Mouse (Mus musculus) kidney, embryonic 14.5 days (tissue): ENCODE results near the gene Cxcr4. TPM values are rescaled to one million over a fixed set of nuclear protein-coding genes. Genes with fewer than 3 reads are reported as not detected.
A peak's percentile ranks its signal among the peaks of the same experiment; 100 is the strongest.

Source experiments
- ATAC-seq: fragments of 200-750 bp; cut with Nextera tagmentation; 2 replicates; pipeline ENCODE4 v1.8.0; 2017; ENCODE audit warnings: moderate number of reproducible peaks, mild to moderate bottlenecking, moderate TSS enrichment, moderate library complexity; ENCODE audit not compliant: low FRiP score, low TSS enrichment
- H3K27ac ChIP-seq: fragments of 300-500 bp; sonication (generic); 2 replicates; pipeline ENCODE4 v1.5.1; 2014; ENCODE audit warnings: low read depth, mild to moderate bottlenecking, low read length, moderate library complexity, mixed read lengths
- H3K27me3 ChIP-seq: fragments of 300-500 bp; sonication (generic); 2 replicates; pipeline ENCODE4 v1.6.1; 2014; ENCODE audit warnings: mild to moderate bottlenecking, low read length; ENCODE audit not compliant: control insufficient read depth, insufficient read depth
- H3K36me3 ChIP-seq: fragments of 300-500 bp; sonication (generic); 2 replicates; pipeline ENCODE4 v1.6.1; 2014; ENCODE audit warnings: low read length, mixed read lengths; ENCODE audit not compliant: control insufficient read depth, insufficient read depth
- H3K4me1 ChIP-seq: fragments of 300-500 bp; sonication (generic); 2 replicates; pipeline ENCODE4 v1.6.1; 2014; ENCODE audit warnings: low read length, mixed read lengths; ENCODE audit not compliant: control insufficient read depth, insufficient read depth
- H3K4me2 ChIP-seq: fragments of 300-500 bp; sonication (generic); replicated peaks from 2 replicates; pipeline ENCODE4 v1.6.1; 2014; ENCODE audit warnings: low read depth, mild to moderate bottlenecking, low read length
- H3K4me3 ChIP-seq: fragments of 300-500 bp; sonication (generic); 2 replicates; pipeline ENCODE4 v1.5.1; 2014; ENCODE audit warnings: mild to moderate bottlenecking, low read length
- H3K9ac ChIP-seq: fragments of 300-500 bp; sonication (generic); 2 replicates; pipeline ENCODE4 v1.6.1; 2014; ENCODE audit warnings: low read depth, mild to moderate bottlenecking, low read length, moderate library complexity
- H3K9me3 ChIP-seq: fragments of 300-500 bp; sonication (generic); 2 replicates; pipeline ENCODE4 v1.6.1; 2016; ENCODE audit warnings: low read length; ENCODE audit not compliant: control insufficient read depth
- WGBS: fragments of 180-500 bp; shearing (Covaris S2); extraction: QIAGEN DNeasy Blood & Tissue Kit; methylation state at CpG from one replicate; pipeline ENCODE4 v1.1.7; 2014; 5-methylcytosine and 5-hydroxymethylcytosine counted together
- polyA plus RNA-seq: library from polyadenylated mRNA; unstranded; fragments of >200 nt; fragmentation: Nextera tagmentation; extraction: Ambion mirVana; gene quantifications from 2 replicates; pipeline ENCODE4 v1.2.1, GENCODE M21; 2014

Cxcr4 gene
- polyA plus RNA-seq, 1 experiment from 2014 or later, result 10.7 TPM

GRCm38 (mm10) chr1:128622867-128623593, 30.9 kb upstream of the Cxcr4 start:
- Histone ChIP-seq H3K27ac (no peak overlapping the region), H3K36me3 (no peaks in the 10 kb centered on the region), H3K4me2 (no peak overlapping the region), H3K4me1 (no peaks in the 10 kb centered on the region), H3K4me3 (no peak overlapping the region), H3K9ac (no peak overlapping the region), H3K9me3 (no peaks in the 10 kb centered on the region), H3K27me3 (no peaks in the 10 kb centered on the region)
- ATAC-seq, result peak; percentile 41; the same call in 1 of the 2 replicates
- WGBS, result 65% methylated on average over 9 of the region's 9 CpGs

- H3K27ac ChIP-seq, result no peak overlapping the region
- H3K4me3 ChIP-seq, result no peak overlapping the region
- H3K9me3 ChIP-seq, result no peaks in the 10 kb centered on the region
- ATAC-seq, result no peak
- H3K4me2 ChIP-seq, result no peak overlapping the region
- 81% methylated on average over 13 of the region's 13 CpGs for WGBS
- no peaks in the 10 kb centered on the region for H3K36me3 ChIP-seq
- H3K9ac ChIP-seq, result no peak overlapping the region
- H3K27me3 ChIP-seq, result no peaks in the 10 kb centered on the region
- no peaks in the 10 kb centered on the region for H3K4me1 ChIP-seq
These were observed 25.7 kb upstream of the Cxcr4 start for GRCm38 (mm10) chr1:128617654-128618310.

- Histone ChIP-seq H3K4me1 (no peaks in the 10 kb centered on the region), H3K4me3 (no peak overlapping the region), H3K4me2 (no peak overlapping the region), H3K9me3 (no peaks in the 10 kb centered on the region), H3K27ac (no peak overlapping the region), H3K36me3 (no peaks in the 10 kb centered on the region), H3K27me3 (no peaks in the 10 kb centered on the region), H3K9ac (no peak overlapping the region)
- ATAC-seq, result no peak
- WGBS, result 67% methylated on average over 2 of the region's 2 CpGs
These were observed 24.5 kb upstream of the Cxcr4 start for GRCm38 (mm10) chr1:128616586-128616985.

GRCm38 (mm10) chr1:128615459-128615806, 23.3 kb upstream of the Cxcr4 start:
- H3K4me2 ChIP-seq, result no peak overlapping the region
- no peak overlapping the region for H3K27ac ChIP-seq
- no peak overlapping the region for H3K4me3 ChIP-seq
- 79% methylated on average over 2 of the region's 2 CpGs for WGBS
- no peaks in the 10 kb centered on the region for H3K36me3 ChIP-seq
- no peaks in the 10 kb centered on the region for H3K27me3 ChIP-seq
- no peaks in the 10 kb centered on the region for H3K9me3 ChIP-seq
- H3K9ac ChIP-seq, result no peak overlapping the region
- no peak for ATAC-seq
- no peaks in the 10 kb centered on the region for H3K4me1 ChIP-seq

GRCm38 (mm10) chr1:128614653-128615458, 22.8 kb upstream of the Cxcr4 start:
- 65% methylated on average over 7 of the region's 7 CpGs for WGBS
- H3K27ac ChIP-seq, result no peak overlapping the region
- ATAC-seq, result no peak

GRCm38 (mm10) chr1:128608119-128608518, 16.0 kb upstream of the Cxcr4 start:
- no peak for ATAC-seq
- 68% methylated on average over 6 of the region's 6 CpGs for WGBS
- Histone ChIP-seq H3K27ac (no peak overlapping the region), H3K9ac (no peak overlapping the region), H3K9me3 (no peaks in the 10 kb centered on the region), H3K27me3 (no peaks in the 10 kb centered on the region), H3K36me3 (no peaks in the 10 kb centered on the region), H3K4me1 (no peaks in the 10 kb centered on the region), H3K4me3 (no peak overlapping the region), H3K4me2 (no peak overlapping the region)

More at GRCm38 (mm10) chr1:128614653-128615458, 22.8 kb upstream of the Cxcr4 start:
- Histone ChIP-seq H3K4me3 (no peak overlapping the region), H3K36me3 (no peaks in the 10 kb centered on the region), H3K27me3 (no peaks in the 10 kb centered on the region), H3K9me3 (no peaks in the 10 kb centered on the region), H3K4me2 (no peak overlapping the region), H3K4me1 (no peaks in the 10 kb centered on the region), H3K9ac (no peak overlapping the region)

GRCm38 (mm10) chr1:128607423-128607822, 15.3 kb upstream of the Cxcr4 start:
- Histone ChIP-seq H3K4me2 (no peak overlapping the region), H3K27me3 (no peaks in the 10 kb centered on the region), H3K27ac (no peak overlapping the region), H3K36me3 (no peaks in the 10 kb centered on the region), H3K9me3 (no peaks in the 10 kb centered on the region), H3K4me3 (no peak overlapping the region), H3K4me1 (no peaks in the 10 kb centered on the region; the same call in 1 of the 2 replicates), H3K9ac (no peak overlapping the region)
- WGBS, result 80% methylated on average over 3 of the region's 3 CpGs
- no peak for ATAC-seq

GRCm38 (mm10) chr1:128605794-128606193, 13.7 kb upstream of the Cxcr4 start:
- Histone ChIP-seq H3K36me3 (no peaks in the 10 kb centered on the region), H3K9me3 (no peaks in the 10 kb centered on the region), H3K27me3 (no peaks in the 10 kb centered on the region), H3K4me2 (no peak overlapping the region), H3K27ac (no peak overlapping the region), H3K4me1 (peaks cover 3% of the 10 kb centered on the region; the same call in 1 of the 2 replicates), H3K4me3 (no peak overlapping the region), H3K9ac (no peak overlapping the region)
- WGBS, result 76% methylated on average over 1 of the region's 1 CpGs
- no peak for ATAC-seq
